Mouse (Mus musculus): Measurements from ENCODE around the gene Cd33.

DNA sequence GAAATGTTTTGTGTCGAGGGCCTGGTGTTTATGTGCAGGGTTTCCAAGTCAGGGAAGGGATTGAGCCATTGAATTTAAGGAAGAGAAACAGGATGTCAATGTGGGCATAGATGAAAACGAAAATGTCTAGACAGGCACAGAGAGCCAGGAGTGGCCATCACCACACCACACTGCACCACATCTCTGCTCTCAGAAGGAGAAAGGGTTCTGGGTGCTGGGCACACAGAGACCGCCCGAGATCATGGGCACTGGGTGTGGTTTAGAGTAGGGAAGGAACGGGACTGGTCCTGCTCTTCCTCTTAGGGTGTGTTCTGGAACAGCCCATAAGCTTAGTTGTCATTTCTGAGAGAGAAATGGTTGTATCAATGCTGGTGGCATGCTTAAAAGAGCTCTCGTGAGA lies 19.1 kb upstream of the Cd33 start:
- no peak for TF ChIP-seq POLR2A (IDR thresholded peaks at IDR 0.05; ENCODE audit: control insufficient read depth in 1 of 2, insufficient read depth in 1 of 2, low read depth in 1 of 2, low read length in 2 of 2, poor library complexity in 1 of 2)
- no peak for TF ChIP-seq CTCF (IDR thresholded peaks at IDR 0.05 in 2 of 3, conservative IDR thresholded peaks at IDR 0.05 in 1 of 3; ENCODE audit: control insufficient read depth in 1 of 3, insufficient read depth in 1 of 3, low read depth in 2 of 3, low read length in 3 of 3, poor library complexity in 1 of 3, severe bottlenecking in 1 of 3)
- no peak for TF ChIP-seq TAL1 (IDR thresholded peaks at IDR 0.05; ENCODE audit: low read length)
- TF ChIP-seq USF1 (IDR thresholded peaks at IDR 0.05; ENCODE audit: low read depth, low read length) = no peak
